Mouse (Mus musculus) heart, postnatal 14 days (tissue): ENCODE results near the gene Gnmt. TPM values are rescaled to one million over a fixed set of nuclear protein-coding genes. Genes with fewer than 3 reads are reported as not detected.

Experiments
- total RNA-seq, 2 experiments: library from RNA; stranded (reverse); gene quantifications; 2 replicates each; pipeline ENCODE4 v1.2.3; 2021

Gene Gnmt
- total RNA-seq, 2 experiments from 2014 or later = 0.26 to 0.41 TPM

Other genes starting within 250 kb of the Gnmt start
- gene Ttbk1, start 241.5 kb downstream of the Gnmt start, total RNA-seq = under 1 TPM; 0.29 to 0.48 TPM
- 1 to 10 TPM; 2.1 to 2.4 TPM for gene Dnph1, start 232.5 kb downstream of the Gnmt start, total RNA-seq
- 10 to 100 TPM; 17.0 to 18.2 TPM for gene Cul9, start 182.8 kb downstream of the Gnmt start, total RNA-seq
- gene Srf, start 173.0 kb downstream of the Gnmt start, total RNA-seq = 100 to 1,000 TPM in 1 of 2 experiments, 10 to 100 TPM in 1; 93.0 to 109 TPM
- gene Ptk7, start 99.7 kb downstream of the Gnmt start, total RNA-seq = 1 to 10 TPM; 9.1 to 9.2 TPM
- gene Klc4, start 83.1 kb downstream of the Gnmt start, total RNA-seq = 10 to 100 TPM; 24.5 to 25.3 TPM
- gene Mrpl2, start 82.9 kb downstream of the Gnmt start, total RNA-seq = 100 to 1,000 TPM; 106 to 121 TPM
- gene Cul7, start 78.8 kb downstream of the Gnmt start, total RNA-seq = 10 to 100 TPM; 30.3 to 37.6 TPM
- 10 to 100 TPM in 1 of 2 experiments, 1 to 10 TPM in 1; 9.8 to 14.2 TPM for gene Rrp36, start 54.8 kb downstream of the Gnmt start, total RNA-seq
- 10 to 100 TPM; 44.2 to 47.1 TPM for gene Mea1, start 50.4 kb downstream of the Gnmt start, total RNA-seq
- gene Klhdc3, start 48.3 kb downstream of the Gnmt start, total RNA-seq = 100 to 1,000 TPM; 127 TPM
- 10 to 100 TPM; 35.0 to 35.3 TPM for gene Ppp2r5d, start 24.1 kb downstream of the Gnmt start, total RNA-seq
- 10 to 100 TPM; 24.3 to 25.1 TPM for gene Pex6, start 17.7 kb downstream of the Gnmt start, total RNA-seq
- 10 to 100 TPM; 18.7 to 19.4 TPM for gene Cnpy3, start 23.0 kb upstream of the Gnmt start, total RNA-seq
- gene Ptcra, start 34.5 kb upstream of the Gnmt start, total RNA-seq = under 1 TPM in 1 of 2 experiments, not detected in 1; 0.78 TPM
- gene 2310039H08Rik, start 43.5 kb upstream of the Gnmt start, total RNA-seq = 10 to 100 TPM; 21.0 to 23.3 TPM
- gene Rpl7l1, start 53.5 kb upstream of the Gnmt start, total RNA-seq = 10 to 100 TPM; 51.2 to 59.5 TPM
- 10 to 100 TPM; 13.1 to 15.4 TPM for gene Bicral, start 129.3 kb upstream of the Gnmt start, total RNA-seq
- gene Tbcc, start 161.5 kb upstream of the Gnmt start, total RNA-seq = 10 to 100 TPM; 17.6 to 20.0 TPM
- gene Prph2, start 181.3 kb upstream of the Gnmt start, total RNA-seq = not detected